Mouse (Mus musculus): ENCODE data around the gene Aig1. TPM values are rescaled to one million over a fixed set of nuclear protein-coding genes. Genes with fewer than 3 reads are reported as not detected.

Gene Aig1
- polyA plus RNA-seq, 2 experiments = 6.6 to 14.3 TPM

- Histone ChIP-seq H3K36me3 (replicated peaks; ENCODE audit: control insufficient read depth, insufficient read depth, low read depth) (no peaks in the 10 kb centered on the region), H3K4me2 (ENCODE audit: low read depth) (no peak overlapping the region), H3K9ac (replicated peaks) (no peak overlapping the region), H3K4me3 (ENCODE audit: insufficient read depth in 1 of 2, low read depth in 2 of 2, low read length in 2 of 2) (no peak overlapping the region), H3K27ac (no peak overlapping the region), H3K4me1 (replicated peaks; ENCODE audit: control insufficient read depth in 2 of 2, insufficient read depth in 2 of 2, low read length in 1 of 2) (no peaks in the 10 kb centered on the region), H3K9me3 (ENCODE audit: control insufficient read depth, low read length) (no peaks in the 10 kb centered on the region), H3K27me3 (ENCODE audit: control insufficient read depth, insufficient read depth, low read length) (no peaks in the 10 kb centered on the region)
- no peak for TF ChIP-seq CTCF (IDR thresholded peaks at IDR 0.05; ENCODE audit: low read depth)
- TF ChIP-seq EP300 (IDR thresholded peaks at IDR 0.05; ENCODE audit: low read depth) = no peak
- DNase-seq (ENCODE audit: low read depth in 3 of 3, low spot score in 3 of 3) (no peak), ATAC-seq (ENCODE audit: insufficient read depth) (no peak)
- 75% methylated on average over 12 of the region's 12 CpGs for whole genome bisulfite sequencing (ENCODE audit: insufficient replicate concordance)
Measured at GRCm38 (mm10) chr10:13833066-13833566, 35.7 kb downstream of the Aig1 start.

GRCm38 (mm10) chr10:13832546-13833033 lies 36.2 kb downstream of the Aig1 start:
- no peak overlapping the region for H3K9ac ChIP-seq (replicated peaks)
- DNase-seq (ENCODE audit: low read depth in 3 of 3, low spot score in 3 of 3) (no peak), ATAC-seq (ENCODE audit: insufficient read depth) (no peak)
- 74% methylated on average over 7 of the region's 7 CpGs for WGBS (ENCODE audit: insufficient replicate concordance)
- H3K4me1 ChIP-seq (replicated peaks; ENCODE audit: control insufficient read depth in 2 of 2, insufficient read depth in 2 of 2, low read length in 1 of 2) = no peaks in the 10 kb centered on the region
- no peak overlapping the region for H3K4me3 ChIP-seq (ENCODE audit: insufficient read depth in 1 of 2, low read depth in 2 of 2, low read length in 2 of 2)
- TF ChIP-seq EP300 (IDR thresholded peaks at IDR 0.05; ENCODE audit: low read depth) (no peak), CTCF (IDR thresholded peaks at IDR 0.05; ENCODE audit: low read depth) (no peak)
- H3K27me3 ChIP-seq (ENCODE audit: control insufficient read depth, insufficient read depth, low read length) = no peaks in the 10 kb centered on the region
- H3K27ac ChIP-seq = no peak overlapping the region
- no peaks in the 10 kb centered on the region for H3K9me3 ChIP-seq (ENCODE audit: control insufficient read depth, low read length)
- H3K4me2 ChIP-seq (ENCODE audit: low read depth) = no peak overlapping the region
- no peaks in the 10 kb centered on the region for H3K36me3 ChIP-seq (replicated peaks; ENCODE audit: control insufficient read depth, insufficient read depth, low read depth)

GRCm38 (mm10) chr10:13827150-13827549 lies 41.6 kb downstream of the Aig1 start:
- Histone ChIP-seq H3K27me3 (ENCODE audit: control insufficient read depth, insufficient read depth, low read length) (no peaks in the 10 kb centered on the region), H3K27ac (no peak overlapping the region), H3K9ac (replicated peaks) (no peak overlapping the region), H3K9me3 (ENCODE audit: control insufficient read depth, low read length) (no peaks in the 10 kb centered on the region), H3K36me3 (replicated peaks; ENCODE audit: control insufficient read depth, insufficient read depth, low read depth) (no peaks in the 10 kb centered on the region), H3K4me1 (replicated peaks; ENCODE audit: control insufficient read depth in 2 of 2, insufficient read depth in 2 of 2, low read length in 1 of 2) (no peaks in the 10 kb centered on the region), H3K4me3 (ENCODE audit: insufficient read depth in 1 of 2, low read depth in 2 of 2, low read length in 2 of 2) (no peak overlapping the region), H3K4me2 (ENCODE audit: low read depth) (no peak overlapping the region)
- 85% methylated on average over 8 of the region's 8 CpGs for WGBS (ENCODE audit: insufficient replicate concordance)
- TF ChIP-seq EP300 (IDR thresholded peaks at IDR 0.05; ENCODE audit: low read depth) = no peak
- no peak for TF ChIP-seq CTCF (IDR thresholded peaks at IDR 0.05; ENCODE audit: low read depth)
- DNase-seq (ENCODE audit: low read depth in 3 of 3, low spot score in 3 of 3) (no peak), ATAC-seq (ENCODE audit: insufficient read depth) (no peak)

GRCm38 (mm10) chr10:13813591-13813990 lies 55.2 kb downstream of the Aig1 start:
- no peaks in the 10 kb centered on the region for H3K36me3 ChIP-seq (replicated peaks; ENCODE audit: control insufficient read depth, insufficient read depth, low read depth)
- no peak overlapping the region for H3K4me3 ChIP-seq (ENCODE audit: insufficient read depth in 1 of 2, low read depth in 2 of 2, low read length in 2 of 2)
- 81% methylated on average over 5 of the region's 5 CpGs for WGBS (ENCODE audit: insufficient replicate concordance)
- TF ChIP-seq CTCF (IDR thresholded peaks at IDR 0.05; ENCODE audit: low read depth) = no peak
- no peak for TF ChIP-seq EP300 (IDR thresholded peaks at IDR 0.05; ENCODE audit: low read depth)
- no peaks in the 10 kb centered on the region for H3K27me3 ChIP-seq (ENCODE audit: control insufficient read depth, insufficient read depth, low read length)
- no peaks in the 10 kb centered on the region for H3K4me1 ChIP-seq (replicated peaks; ENCODE audit: control insufficient read depth in 2 of 2, insufficient read depth in 2 of 2, low read length in 1 of 2)
- no peak overlapping the region for H3K27ac ChIP-seq
- H3K9ac ChIP-seq (replicated peaks) = no peak overlapping the region
- DNase-seq (ENCODE audit: low read depth in 3 of 3, low spot score in 3 of 3) (no peak), ATAC-seq (ENCODE audit: insufficient read depth) (no peak)
- H3K9me3 ChIP-seq (ENCODE audit: control insufficient read depth, low read length) = no peaks in the 10 kb centered on the region
- no peak overlapping the region for H3K4me2 ChIP-seq (ENCODE audit: low read depth)

- DNase-seq (ENCODE audit: low read depth in 3 of 3, low spot score in 3 of 3) (no peak), ATAC-seq (ENCODE audit: insufficient read depth) (no peak)
- H3K27me3 ChIP-seq (ENCODE audit: control insufficient read depth, insufficient read depth, low read length) = no peaks in the 10 kb centered on the region
- H3K4me2 ChIP-seq (ENCODE audit: low read depth) = no peak overlapping the region
- no peak overlapping the region for H3K4me3 ChIP-seq (ENCODE audit: insufficient read depth in 1 of 2, low read depth in 2 of 2, low read length in 2 of 2)
- H3K9me3 ChIP-seq (ENCODE audit: control insufficient read depth, low read length) = no peaks in the 10 kb centered on the region
- WGBS (ENCODE audit: insufficient replicate concordance) = 59% methylated on average over 1 of the region's 1 CpGs
- TF ChIP-seq EP300 (IDR thresholded peaks at IDR 0.05; ENCODE audit: low read depth) (no peak), CTCF (IDR thresholded peaks at IDR 0.05; ENCODE audit: low read depth) (no peak)
- no peaks in the 10 kb centered on the region for H3K36me3 ChIP-seq (replicated peaks; ENCODE audit: control insufficient read depth, insufficient read depth, low read depth)
- H3K27ac ChIP-seq = no peak overlapping the region
- H3K9ac ChIP-seq (replicated peaks) = no peak overlapping the region
- H3K4me1 ChIP-seq (replicated peaks; ENCODE audit: control insufficient read depth in 2 of 2, insufficient read depth in 2 of 2, low read length in 1 of 2) = no peaks in the 10 kb centered on the region
Measured at GRCm38 (mm10) chr10:13808291-13808690, 60.5 kb downstream of the Aig1 start.

Measured in liver, embryonic 14.5 days (tissue).